Mouse (Mus musculus) G1E (cell line): ENCODE measurements around the gene Zdhhc24.

Source experiments
- CTCF ChIP-seq: IDR thresholded peaks from 2 replicates; pipeline ENCODE4 v1.5.1; 2012; ENCODE audit warnings: low read depth, low read length, inconsistent platforms, mixed read lengths
- GATA1 ChIP-seq: IDR thresholded peaks from 2 replicates; pipeline ENCODE4 v1.6.1; 2012; ENCODE audit warnings: borderline replicate concordance, low read length, inconsistent platforms, mixed read lengths
- POLR2AphosphoS5 ChIP-seq: IDR thresholded peaks from 2 replicates; pipeline ENCODE4 v1.6.1; 2012; ENCODE audit warnings: low read depth, low read length, inconsistent platforms; ENCODE audit not compliant: insufficient replicate concordance
- TAL1 ChIP-seq: conservative IDR thresholded peaks from 2 replicates; pipeline ENCODE4 v1.6.1; 2012; ENCODE audit warnings: low read depth, low read length, inconsistent platforms, mixed read lengths

DNA sequence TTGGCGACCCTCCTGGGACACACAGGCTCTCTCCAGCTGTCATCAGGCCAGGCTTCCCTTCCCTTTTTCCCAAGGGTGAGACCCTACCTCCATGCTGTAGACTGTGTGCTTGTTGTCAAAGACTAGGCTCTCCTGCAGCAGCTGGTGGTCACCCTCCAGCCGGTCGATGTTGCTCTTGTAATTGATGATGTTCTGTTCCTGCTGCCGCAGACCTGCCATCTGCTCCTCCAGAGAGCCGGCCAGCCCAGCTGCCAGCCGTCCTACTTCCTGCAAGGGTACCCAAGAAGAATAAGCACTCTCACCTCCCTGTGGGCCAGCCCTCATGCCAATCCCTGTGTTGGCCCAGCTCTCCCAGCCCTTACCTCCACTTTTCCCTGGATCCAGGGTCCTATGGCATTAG, 15.4 kb upstream of the Zdhhc24 start:
- TF ChIP-seq CTCF (no peak), POLR2AphosphoS5 (no peak), GATA1 (no peak), TAL1 (no peak)
